Mouse (Mus musculus) kidney, adult 2 months (tissue): ENCODE measurements at regions not wholly inside any gene's neighbourhood (a gene's known extent, or its start where the extent isn't known, plus 50 kb on each side); places are given as distances from the start of the nearest gene placed in this dataset.

ENCODE experiments used
- CTCF ChIP-seq: fragments of 200-500 bp; conservative IDR thresholded peaks from 2 replicates; pipeline ENCODE4 v1.5.1; 2011; ENCODE audit warnings: low read depth, mild to moderate bottlenecking, control low read depth, low read length, moderate library complexity, mixed read lengths; ENCODE audit not compliant: insufficient read depth, insufficient read length
- POLR2A ChIP-seq: fragments of 200-500 bp; IDR thresholded peaks from one replicate; pipeline ENCODE4 v1.6.1; 2011; ENCODE audit warnings: low read depth, low read length, control low read depth

DNA sequence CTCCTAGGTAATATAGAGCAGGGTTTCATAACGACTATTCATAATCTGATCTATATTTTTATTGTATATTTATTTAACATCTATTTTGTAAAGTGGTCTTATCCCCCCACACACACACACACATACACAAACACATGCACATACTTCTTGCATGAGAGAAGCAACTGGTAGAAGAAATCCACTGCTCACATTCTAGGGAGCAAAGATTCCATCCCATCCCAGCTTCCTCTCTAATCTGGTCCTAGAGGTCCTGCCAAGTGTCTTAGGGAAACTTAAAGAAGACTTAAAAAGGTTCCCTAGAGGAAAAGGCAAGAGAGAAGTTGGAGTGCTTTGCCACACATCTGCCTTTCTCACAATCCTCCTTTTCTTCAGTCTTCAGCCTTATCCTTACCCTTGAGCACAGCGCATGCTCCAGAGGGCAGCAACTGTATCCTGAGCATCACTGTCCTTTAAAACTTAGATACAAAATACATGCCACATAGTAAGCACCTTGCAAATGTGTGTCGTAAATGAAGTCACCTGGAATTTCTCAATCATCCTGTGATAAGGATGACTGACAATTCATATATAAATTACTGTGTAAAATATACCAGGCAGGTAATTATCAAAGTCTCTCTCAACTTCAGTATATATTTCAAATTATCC is 1677.9 kb upstream of the 5930422O12Rik start:
- TF ChIP-seq CTCF (no peak), POLR2A (no peak)
